Mouse (Mus musculus) heart, adult 2 months (tissue): ENCODE measurements around the gene Ank3.

Source experiments
- CTCF ChIP-seq: fragments of 200-600 bp; IDR thresholded peaks from 2 replicates; pipeline ENCODE4 v1.8.1; 2022; ENCODE audit warnings: antibody characterized with exemption, mild to moderate bottlenecking, moderate library complexity
- EP300 ChIP-seq: fragments of 200-500 bp; IDR thresholded peaks from 2 replicates; pipeline ENCODE4 v1.6.1; 2011; ENCODE audit warnings: low read depth, low read length, control low read depth; ENCODE audit not compliant: insufficient read depth

GRCm38 (mm10) chr10:69791951-69792350 lies 393.4 kb downstream of the Ank3 start:
- no peak for TF ChIP-seq CTCF
- TF ChIP-seq EP300, result no peak
